Mouse (Mus musculus) CH12.LX (cell line): ENCODE results near the gene Nadk2.

Experiments
- CTCF ChIP-seq, 2 experiments: IDR thresholded peaks in 1 of 2; conservative IDR thresholded peaks in 1 of 2; 2 replicates each; pipeline ENCODE4 v1.5.1; 2011 to 2012; ENCODE audit warnings: low read depth in 2 of 2, low read length in 2 of 2, improper control_type of control experiment in 1 of 2, inconsistent platforms in 1 of 2, mild to moderate bottlenecking in 1 of 2, moderate library complexity in 1 of 2
- E2F4 ChIP-seq: IDR thresholded peaks from 2 replicates; pipeline ENCODE4 v1.6.1; 2011; ENCODE audit warnings: low read depth, low read length, improper control_type of control experiment; ENCODE audit not compliant: insufficient replicate concordance
- ETS1 ChIP-seq: conservative IDR thresholded peaks from 2 replicates; pipeline ENCODE4 v1.6.1; 2012; ENCODE audit warnings: low read depth, mild to moderate bottlenecking, inconsistent platforms, low read length, improper control_type of control experiment, moderate library complexity
- MAX ChIP-seq: IDR thresholded peaks from 2 replicates; pipeline ENCODE4 v1.6.1; 2011; ENCODE audit warnings: low read length, improper control_type of control experiment
- NELFE ChIP-seq: IDR thresholded peaks from 2 replicates; pipeline ENCODE4 v1.6.1; 2011; ENCODE audit warnings: low read depth, low read length, improper control_type of control experiment
- TCF12 ChIP-seq: IDR thresholded peaks from 2 replicates; pipeline ENCODE4 v1.6.1; 2014; ENCODE audit warnings: low read depth, mild to moderate bottlenecking, inconsistent platforms, low read length, improper control_type of control experiment

DNA sequence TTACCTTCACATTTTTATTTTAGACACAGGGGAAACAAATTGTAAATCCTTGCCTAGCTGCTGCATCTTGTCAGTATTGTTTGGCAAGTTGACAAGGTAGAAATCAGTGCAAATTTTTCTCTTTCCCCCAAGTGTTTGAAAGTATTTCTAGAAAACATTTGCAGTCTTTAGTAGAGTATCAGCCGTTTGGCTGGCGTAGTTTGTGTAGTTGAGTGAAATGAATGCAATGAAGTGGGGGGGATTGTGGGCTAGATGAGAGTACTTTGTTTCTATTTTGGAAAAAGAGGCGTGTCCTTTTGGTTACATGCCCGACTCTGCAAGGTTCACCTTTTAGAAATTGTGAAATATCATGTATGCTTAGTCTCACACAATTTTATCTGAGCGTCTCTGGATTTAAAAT is 1.6 kb downstream of the Nadk2 start:
- TF ChIP-seq ETS1: no peak
- no peak for TF ChIP-seq E2F4
- no peak for TF ChIP-seq TCF12
- TF ChIP-seq CTCF (conservative IDR thresholded peaks at IDR 0.05 in 1 of 2, IDR thresholded peaks at IDR 0.05 in 1 of 2; ENCODE audit: low read depth in 2 of 2, low read length in 2 of 2): no peak
- TF ChIP-seq NELFE: no peak
- TF ChIP-seq MAX: no peak
